Mouse (Mus musculus) liver, embryonic 11.5 days (tissue): ENCODE results near the gene Nudt2. TPM values are rescaled to one million over a fixed set of nuclear protein-coding genes. Genes with fewer than 3 reads are reported as not detected.
A peak's percentile ranks its signal among the peaks of the same experiment; 100 is the strongest.

Experiments
- ATAC-seq: fragments of 200-750 bp; cut with Nextera tagmentation; replicated peaks from 2 replicates; pipeline ENCODE4 v1.8.0; 2017; ENCODE audit warnings: moderate number of reproducible peaks, mild to moderate bottlenecking, moderate TSS enrichment, moderate library complexity; ENCODE audit not compliant: low FRiP score
- DNase-seq: peaks from one replicate; pipeline ENCODE4 v3.0.0-alpha.2; 2017; ENCODE audit warnings: low spot score
- H3K27ac ChIP-seq: fragments of 300-500 bp; sonication (generic); 2 replicates; pipeline ENCODE4 v1.5.1; 2014; ENCODE audit warnings: mild to moderate bottlenecking, low read depth, low read length, control low read depth
- H3K27me3 ChIP-seq: fragments of 300-500 bp; sonication (generic); replicated peaks from 2 replicates; pipeline ENCODE4 v1.6.1; 2014; ENCODE audit warnings: low read length, mixed read lengths; ENCODE audit not compliant: control insufficient read depth, insufficient read depth
- H3K36me3 ChIP-seq: fragments of 300-500 bp; sonication (generic); 2 replicates; pipeline ENCODE4 v1.6.1; 2014; ENCODE audit warnings: mild to moderate bottlenecking, low read length, moderate library complexity, mixed read lengths; ENCODE audit not compliant: control insufficient read depth, insufficient read depth
- H3K4me1 ChIP-seq: fragments of 300-500 bp; sonication (generic); replicated peaks from 2 replicates; pipeline ENCODE4 v1.6.1; 2014; ENCODE audit warnings: low read length, mixed read lengths; ENCODE audit not compliant: control insufficient read depth, insufficient read depth
- H3K4me2 ChIP-seq: fragments of 300-500 bp; sonication (generic); 2 replicates; pipeline ENCODE4 v1.6.1; 2014; ENCODE audit warnings: mild to moderate bottlenecking, control low read depth, moderate library complexity
- H3K4me3 ChIP-seq: fragments of 300-500 bp; sonication (generic); 2 replicates; pipeline ENCODE4 v1.5.1; 2014; ENCODE audit warnings: low read depth, low read length, control low read depth
- H3K9ac ChIP-seq: fragments of 300-500 bp; sonication (generic); 2 replicates; pipeline ENCODE4 v1.6.1; 2014; ENCODE audit warnings: low read depth, low read length, control low read depth
- H3K9me3 ChIP-seq: fragments of 300-500 bp; sonication (generic); 2 replicates; pipeline ENCODE4 v1.6.1; 2016; ENCODE audit warnings: low read length, inconsistent platforms, mixed read lengths; ENCODE audit not compliant: control insufficient read depth
- WGBS: fragments of 180-500 bp; shearing (Covaris S2); extraction: QIAGEN DNeasy Blood & Tissue Kit; methylation state at CpG from one replicate; pipeline ENCODE4 v1.1.7; 2014; 5-methylcytosine and 5-hydroxymethylcytosine counted together
- polyA plus RNA-seq: library from polyadenylated mRNA; unstranded; fragments of >200 nt; fragmentation: Nextera tagmentation; extraction: Ambion mirVana; gene quantifications from 2 replicates; pipeline ENCODE4 v1.2.1, GENCODE M21; 2014

Nudt2 gene
- polyA plus RNA-seq, 1 experiment from 2014 or later: 45.5 TPM

- ATAC-seq: no peak
- 85% methylated on average over 8 of the region's 8 CpGs for WGBS
- H3K4me2 ChIP-seq: no peak overlapping the region
- no peaks in the 10 kb centered on the region for H3K4me1 ChIP-seq
- no peak for DNase-seq
- no peaks in the 10 kb centered on the region for H3K36me3 ChIP-seq
- H3K27ac ChIP-seq: no peak overlapping the region
- no peak overlapping the region for H3K9ac ChIP-seq
- no peaks in the 10 kb centered on the region for H3K9me3 ChIP-seq
- H3K27me3 ChIP-seq: no peaks in the 10 kb centered on the region
- no peak overlapping the region for H3K4me3 ChIP-seq
These were observed 15.3 kb downstream of the Nudt2 start for GRCm38 (mm10) chr4:41480254-41480653.

- H3K4me3 ChIP-seq: no peak overlapping the region
- ATAC-seq (no peak), DNase-seq (no peak)
- H3K27ac ChIP-seq: no peak overlapping the region
- no peaks in the 10 kb centered on the region for H3K36me3 ChIP-seq
- no peak overlapping the region for H3K9ac ChIP-seq
- 63% methylated on average over 6 of the region's 6 CpGs for WGBS
- no peaks in the 10 kb centered on the region for H3K4me1 ChIP-seq
- H3K9me3 ChIP-seq: no peaks in the 10 kb centered on the region
- H3K4me2 ChIP-seq: no peak overlapping the region
- H3K27me3 ChIP-seq: peaks cover 2% of the 10 kb centered on the region; the same call in 1 of the 2 replicates
These were observed 16.7 kb downstream of the Nudt2 start for GRCm38 (mm10) chr4:41481601-41482017.

DNA sequence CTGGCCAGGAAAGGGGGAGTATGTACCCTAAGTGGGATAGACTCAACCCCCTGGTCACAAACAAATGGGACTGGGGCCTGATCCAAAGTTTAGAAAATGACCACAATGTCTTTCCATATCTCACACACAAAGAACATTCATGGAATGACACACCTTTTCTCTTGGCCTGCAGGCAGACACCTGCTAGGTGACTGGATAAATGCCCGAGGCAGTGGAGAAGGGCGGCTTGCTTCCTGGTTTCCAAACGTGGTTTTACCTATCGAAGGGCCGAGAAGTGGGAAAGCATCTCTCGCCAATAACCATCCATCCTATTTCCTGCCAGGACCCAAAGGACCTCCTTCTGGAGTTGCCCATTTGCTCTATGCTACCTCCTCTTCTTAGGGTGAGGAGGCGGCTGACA lies 28.0 kb downstream of the Nudt2 start:
- H3K9me3 ChIP-seq: no peaks in the 10 kb centered on the region
- H3K27me3 ChIP-seq: peaks cover 29% of the 10 kb centered on the region
- H3K9ac ChIP-seq: no peak overlapping the region
- no peaks in the 10 kb centered on the region for H3K36me3 ChIP-seq
- no peak overlapping the region for H3K4me3 ChIP-seq
- peaks cover 3% of the 10 kb centered on the region; the same call in 1 of the 2 replicates for H3K4me1 ChIP-seq
- no peak overlapping the region for H3K27ac ChIP-seq
- DNase-seq: no peak
- no peak for ATAC-seq
- no peak overlapping the region for H3K4me2 ChIP-seq
- whole genome bisulfite sequencing: 73% methylated on average over 7 of the region's 7 CpGs

GRCm38 (mm10) chr4:41493464-41494116 lies 28.6 kb downstream of the Nudt2 start:
- no peak overlapping the region for H3K4me3 ChIP-seq
- no peak overlapping the region for H3K27ac ChIP-seq
- no peak overlapping the region for H3K9ac ChIP-seq
- H3K9me3 ChIP-seq: no peaks in the 10 kb centered on the region
- 77% methylated on average over 3 of the region's 3 CpGs for WGBS
- H3K4me1 ChIP-seq: peaks cover 8% of the 10 kb centered on the region
- DNase-seq: no peak
- no peak overlapping the region for H3K4me2 ChIP-seq
- H3K27me3 ChIP-seq: peaks cover 36% of the 10 kb centered on the region
- ATAC-seq: no peak
- no peaks in the 10 kb centered on the region for H3K36me3 ChIP-seq

DNA sequence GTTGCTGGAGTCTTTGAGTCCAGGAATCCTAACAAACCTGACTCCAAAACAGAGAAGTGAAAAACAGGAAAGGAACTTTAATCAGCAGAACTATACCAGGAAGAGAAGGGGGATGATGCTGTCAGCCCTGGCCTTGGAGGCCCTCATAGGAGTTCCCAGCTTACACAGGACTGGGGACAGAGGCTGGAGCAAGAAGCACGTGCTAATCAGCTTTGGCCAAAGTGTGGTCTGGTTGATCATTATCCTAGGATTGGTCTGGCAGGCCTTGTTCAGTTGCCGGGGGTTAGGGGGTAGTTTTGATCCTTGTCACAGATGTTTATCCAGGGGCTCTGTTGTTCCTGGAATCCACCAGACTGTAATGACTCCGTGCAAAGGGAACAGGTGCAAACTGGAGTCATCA lies 29.4 kb downstream of the Nudt2 start:
- H3K4me3 ChIP-seq: no peak overlapping the region
- no peak; the same call in 1 of the 2 replicates for ATAC-seq
- H3K27ac ChIP-seq: no peak overlapping the region
- no peak for DNase-seq
- H3K9me3 ChIP-seq: no peaks in the 10 kb centered on the region
- no peaks in the 10 kb centered on the region for H3K36me3 ChIP-seq
- H3K4me2 ChIP-seq: no peak overlapping the region
- peaks cover 44% of the 10 kb centered on the region for H3K27me3 ChIP-seq
- WGBS: 26% methylated on average over 3 of the region's 3 CpGs
- no peak overlapping the region for H3K9ac ChIP-seq
- H3K4me1 ChIP-seq: peaks cover 13% of the 10 kb centered on the region

DNA sequence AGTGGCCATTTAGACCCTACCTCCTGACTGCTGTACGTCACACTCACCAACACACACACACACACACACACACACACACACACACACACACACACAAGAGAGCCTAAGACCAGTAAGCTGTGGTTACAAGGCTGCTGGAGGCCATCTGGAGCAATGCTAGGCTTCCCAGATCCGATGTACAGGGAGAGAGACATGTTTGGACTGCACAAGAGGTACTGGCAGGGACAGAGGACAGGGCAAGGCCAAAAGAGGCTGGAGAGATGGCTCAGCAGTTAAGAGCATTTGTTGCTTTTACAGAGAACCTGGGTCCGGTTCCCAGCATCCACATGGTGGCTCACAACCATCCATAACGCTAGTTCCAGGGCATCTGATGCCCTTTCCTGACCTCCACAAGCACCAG lies 30.1 kb downstream of the Nudt2 start:
- peaks cover 13% of the 10 kb centered on the region for H3K4me1 ChIP-seq
- H3K27ac ChIP-seq: no peak overlapping the region
- ATAC-seq (no peak), DNase-seq (no peak)
- H3K4me2 ChIP-seq: no peak overlapping the region
- no peaks in the 10 kb centered on the region for H3K36me3 ChIP-seq
- no peak overlapping the region for H3K9ac ChIP-seq
- H3K27me3 ChIP-seq: peaks cover 51% of the 10 kb centered on the region
- no peak overlapping the region for H3K4me3 ChIP-seq
- WGBS: 73% methylated on average over 4 of the region's 4 CpGs
- H3K9me3 ChIP-seq: no peaks in the 10 kb centered on the region

GRCm38 (mm10) chr4:41495850-41496249 lies 30.9 kb downstream of the Nudt2 start:
- H3K27ac ChIP-seq: no peak overlapping the region
- WGBS: 82% methylated on average over 11 of the region's 11 CpGs
- H3K9ac ChIP-seq: no peak overlapping the region
- no peaks in the 10 kb centered on the region for H3K36me3 ChIP-seq
- H3K4me1 ChIP-seq: peaks cover 13% of the 10 kb centered on the region
- no peak for ATAC-seq
- DNase-seq: no peak
- H3K27me3 ChIP-seq: peaks cover 58% of the 10 kb centered on the region
- H3K9me3 ChIP-seq: no peaks in the 10 kb centered on the region
- no peak overlapping the region for H3K4me2 ChIP-seq
- no peak overlapping the region for H3K4me3 ChIP-seq

DNA sequence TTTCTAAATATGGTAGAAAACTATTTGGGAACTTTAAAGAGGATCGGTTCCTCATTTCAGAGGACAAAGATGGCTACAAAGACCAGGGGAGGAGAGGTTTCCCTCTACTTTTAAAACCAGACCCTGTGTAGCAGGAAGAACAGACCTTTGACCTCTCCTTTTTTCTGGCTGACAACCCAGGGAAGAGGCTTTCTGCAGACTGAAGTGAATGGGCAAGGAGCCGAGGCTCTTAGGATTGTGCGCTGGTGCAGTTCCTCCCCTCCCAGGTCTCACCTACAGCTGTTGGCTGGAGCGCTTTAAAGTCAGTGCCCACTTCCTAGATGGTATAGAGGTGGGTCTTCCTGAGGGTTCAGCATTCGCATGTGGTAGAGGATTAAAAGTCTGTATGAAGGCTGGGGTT lies 32.1 kb downstream of the Nudt2 start:
- Histone ChIP-seq H3K27ac (no peak overlapping the region), H3K4me2 (no peak overlapping the region), H3K36me3 (no peaks in the 10 kb centered on the region), H3K9me3 (no peaks in the 10 kb centered on the region), H3K4me3 (no peak overlapping the region), H3K4me1 (peaks cover 14% of the 10 kb centered on the region), H3K27me3 (peaks cover 70% of the 10 kb centered on the region), H3K9ac (no peak overlapping the region)
- ATAC-seq: no peak
- DNase-seq: no peak
- 43% methylated on average over 5 of the region's 5 CpGs for WGBS

DNA sequence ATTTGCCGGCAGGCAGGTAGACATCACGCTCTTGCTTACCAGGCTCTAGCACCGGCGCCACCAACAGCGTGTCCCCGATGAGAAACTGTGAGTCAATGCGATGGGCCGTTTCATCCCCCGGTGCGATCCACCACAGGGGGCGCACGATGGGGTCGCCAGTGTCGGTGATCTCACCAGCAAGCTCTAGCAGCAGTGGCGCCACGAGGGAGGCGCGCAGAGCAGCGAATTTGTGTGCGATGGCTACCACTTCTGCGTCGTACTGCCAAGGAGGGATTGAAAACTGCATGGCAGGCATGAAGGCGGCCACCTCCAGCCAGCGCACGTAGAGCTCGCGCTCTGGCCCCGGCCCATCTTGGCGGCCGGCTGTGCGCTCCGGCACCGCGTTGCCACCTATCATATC lies 32.6 kb downstream of the Nudt2 start:
- 2% methylated on average over 34 of the region's 34 CpGs for WGBS
- Histone ChIP-seq H3K4me1 (peaks cover 19% of the 10 kb centered on the region), H3K36me3 (no peaks in the 10 kb centered on the region), H3K9me3 (no peaks in the 10 kb centered on the region), H3K4me3 (peak overlapping the region; percentile 37), H3K9ac (no peak overlapping the region), H3K4me2 (peak overlapping the region; percentile 62), H3K27ac (no peak overlapping the region), H3K27me3 (peaks cover 75% of the 10 kb centered on the region)
- ATAC-seq: no peak
- peak; percentile 66 for DNase-seq
